Mouse (Mus musculus) kidney, embryonic 16.5 days (tissue): ENCODE measurements at regions not wholly inside any gene's neighbourhood (a gene's known extent, or its start where the extent isn't known, plus 50 kb on each side); places are given as distances from the start of the nearest gene placed in this dataset.

Source experiments
- ATAC-seq: fragments of 200-750 bp; cut with Nextera tagmentation; 2 replicates; pipeline ENCODE4 v1.8.0; 2017; ENCODE audit warnings: moderate TSS enrichment; ENCODE audit not compliant: low FRiP score, low TSS enrichment
- H3K27ac ChIP-seq: fragments of 300-500 bp; sonication (generic); 2 replicates; pipeline ENCODE4 v1.5.1; 2014; ENCODE audit warnings: low read length
- H3K27me3 ChIP-seq: fragments of 300-500 bp; sonication (generic); 2 replicates; pipeline ENCODE4 v1.6.1; 2014; ENCODE audit warnings: low read length, control low read depth, mixed read lengths; ENCODE audit not compliant: insufficient read depth
- H3K36me3 ChIP-seq: fragments of 300-500 bp; sonication (generic); 2 replicates; pipeline ENCODE4 v1.6.1; 2014; ENCODE audit warnings: low read length, control low read depth, mixed read lengths; ENCODE audit not compliant: insufficient read depth
- H3K4me1 ChIP-seq: fragments of 300-500 bp; sonication (generic); 2 replicates; pipeline ENCODE4 v1.6.1; 2014; ENCODE audit warnings: low read length, control low read depth, mixed read lengths; ENCODE audit not compliant: insufficient read depth
- H3K4me2 ChIP-seq: fragments of 300-500 bp; sonication (generic); replicated peaks from 2 replicates; pipeline ENCODE4 v1.6.1; 2014; ENCODE audit warnings: low read depth, low read length
- H3K4me3 ChIP-seq: fragments of 300-500 bp; sonication (generic); 2 replicates; pipeline ENCODE4 v1.5.1; 2014; ENCODE audit warnings: mild to moderate bottlenecking, low read length
- H3K9ac ChIP-seq: fragments of 300-500 bp; sonication (generic); replicated peaks from 2 replicates; pipeline ENCODE4 v1.6.1; 2014; ENCODE audit warnings: low read length
- H3K9me3 ChIP-seq: fragments of 300-500 bp; sonication (generic); 2 replicates; pipeline ENCODE4 v1.6.1; 2016; ENCODE audit warnings: low read length, control low read depth
- WGBS: fragments of 180-500 bp; shearing (Covaris S2); extraction: QIAGEN DNeasy Blood & Tissue Kit; methylation state at CpG from one replicate; pipeline ENCODE4 v1.1.7; 2014; 5-methylcytosine and 5-hydroxymethylcytosine counted together

- Histone ChIP-seq H3K36me3 (no peaks in the 10 kb centered on the region), H3K27me3 (no peaks in the 10 kb centered on the region), H3K9me3 (peaks cover 3% of the 10 kb centered on the region; the same call in 1 of the 2 replicates), H3K9ac (no peak overlapping the region), H3K4me2 (no peak overlapping the region), H3K4me1 (peaks cover 7% of the 10 kb centered on the region; the same call in 1 of the 2 replicates), H3K27ac (peak overlapping the region; percentile 20; the same call in 1 of the 2 replicates), H3K4me3 (no peak overlapping the region)
- WGBS: 33% methylated on average over 7 of the region's 7 CpGs
- peak; percentile 75; the same call in 1 of the 2 replicates for ATAC-seq
Observed at GRCm38 (mm10) chr3:38094370-38094979, 370.2 kb upstream of the Gm5148 start.

- Histone ChIP-seq H3K27me3 (no peaks in the 10 kb centered on the region), H3K4me1 (no peaks in the 10 kb centered on the region), H3K9me3 (no peaks in the 10 kb centered on the region), H3K36me3 (no peaks in the 10 kb centered on the region), H3K27ac (no peak overlapping the region), H3K9ac (no peak overlapping the region), H3K4me2 (no peak overlapping the region), H3K4me3 (no peak overlapping the region)
- no peak for ATAC-seq
- 33% methylated on average over 6 of the region's 6 CpGs for WGBS
Observed at GRCm38 (mm10) chr3:38084548-38084947, 360.3 kb upstream of the Gm5148 start.

GRCm38 (mm10) chr3:38082386-38082785, 358.1 kb upstream of the Gm5148 start:
- no peaks in the 10 kb centered on the region for H3K4me1 ChIP-seq
- WGBS: 88% methylated on average over 11 of the region's 11 CpGs
- H3K36me3 ChIP-seq: no peaks in the 10 kb centered on the region
- H3K27me3 ChIP-seq: no peaks in the 10 kb centered on the region
- no peak overlapping the region for H3K4me3 ChIP-seq
- no peak overlapping the region for H3K27ac ChIP-seq
- H3K4me2 ChIP-seq: no peak overlapping the region
- no peak for ATAC-seq
- no peaks in the 10 kb centered on the region for H3K9me3 ChIP-seq
- H3K9ac ChIP-seq: no peak overlapping the region

GRCm38 (mm10) chr3:38076835-38077234, 352.5 kb upstream of the Gm5148 start:
- 82% methylated on average over 1 of the region's 1 CpGs for WGBS
- no peak overlapping the region for H3K4me2 ChIP-seq
- no peaks in the 10 kb centered on the region for H3K4me1 ChIP-seq
- no peaks in the 10 kb centered on the region for H3K9me3 ChIP-seq
- no peak overlapping the region for H3K4me3 ChIP-seq
- no peaks in the 10 kb centered on the region for H3K36me3 ChIP-seq
- no peak for ATAC-seq
- no peak overlapping the region for H3K9ac ChIP-seq
- H3K27ac ChIP-seq: no peak overlapping the region
- no peaks in the 10 kb centered on the region for H3K27me3 ChIP-seq

GRCm38 (mm10) chr3:38073946-38074345, 349.7 kb upstream of the Gm5148 start:
- no peaks in the 10 kb centered on the region for H3K4me1 ChIP-seq
- WGBS: 72% methylated on average over 4 of the region's 4 CpGs
- no peaks in the 10 kb centered on the region for H3K27me3 ChIP-seq
- no peak overlapping the region for H3K9ac ChIP-seq
- H3K27ac ChIP-seq: no peak overlapping the region
- ATAC-seq: no peak
- H3K4me2 ChIP-seq: no peak overlapping the region
- no peaks in the 10 kb centered on the region for H3K36me3 ChIP-seq
- no peak overlapping the region for H3K4me3 ChIP-seq
- H3K9me3 ChIP-seq: no peaks in the 10 kb centered on the region

GRCm38 (mm10) chr3:38055627-38056026, 331.3 kb upstream of the Gm5148 start:
- Histone ChIP-seq H3K4me3 (no peak overlapping the region), H3K27me3 (no peaks in the 10 kb centered on the region), H3K9me3 (no peaks in the 10 kb centered on the region), H3K4me1 (peaks cover 13% of the 10 kb centered on the region; the same call in 1 of the 2 replicates), H3K36me3 (no peaks in the 10 kb centered on the region), H3K9ac (no peak overlapping the region), H3K27ac (no peak overlapping the region), H3K4me2 (no peak overlapping the region)
- ATAC-seq: no peak
- 40% methylated on average over 9 of the region's 9 CpGs for WGBS

GRCm38 (mm10) chr3:38052941-38053340, 328.7 kb upstream of the Gm5148 start:
- Histone ChIP-seq H3K9me3 (no peaks in the 10 kb centered on the region), H3K4me3 (no peak overlapping the region), H3K27me3 (no peaks in the 10 kb centered on the region), H3K36me3 (no peaks in the 10 kb centered on the region), H3K27ac (no peak overlapping the region), H3K9ac (no peak overlapping the region), H3K4me1 (peaks cover 33% of the 10 kb centered on the region), H3K4me2 (no peak overlapping the region)
- WGBS: 91% methylated on average over 7 of the region's 7 CpGs
- no peak for ATAC-seq

GRCm38 (mm10) chr3:38051748-38052147, 327.5 kb upstream of the Gm5148 start:
- Histone ChIP-seq H3K27ac (no peak overlapping the region), H3K4me3 (no peak overlapping the region), H3K9ac (no peak overlapping the region), H3K36me3 (no peaks in the 10 kb centered on the region), H3K4me2 (no peak overlapping the region), H3K9me3 (no peaks in the 10 kb centered on the region), H3K4me1 (peaks cover 33% of the 10 kb centered on the region), H3K27me3 (no peaks in the 10 kb centered on the region)
- WGBS: 86% methylated on average over 11 of the region's 11 CpGs
- no peak for ATAC-seq

- Histone ChIP-seq H3K9ac (no peak overlapping the region), H3K4me1 (peaks cover 37% of the 10 kb centered on the region), H3K27me3 (no peaks in the 10 kb centered on the region), H3K9me3 (no peaks in the 10 kb centered on the region), H3K27ac (peak overlapping the region; percentile 63; the same call in 1 of the 2 replicates), H3K4me3 (no peak overlapping the region), H3K4me2 (peak overlapping the region; percentile 37; the same call in 1 of the 2 replicates), H3K36me3 (no peaks in the 10 kb centered on the region)
- peak; percentile 88 for ATAC-seq
- 29% methylated on average over 9 of the region's 9 CpGs for WGBS
Observed at GRCm38 (mm10) chr3:38050856-38051255, 326.6 kb upstream of the Gm5148 start.

- H3K27ac ChIP-seq: peak overlapping the region; percentile 50; the same call in 1 of the 2 replicates
- no peak overlapping the region for H3K4me3 ChIP-seq
- 33% methylated on average over 1 of the region's 1 CpGs for WGBS
- no peak overlapping the region for H3K4me2 ChIP-seq
- peaks cover 36% of the 10 kb centered on the region for H3K4me1 ChIP-seq
- H3K9ac ChIP-seq: no peak overlapping the region
- no peaks in the 10 kb centered on the region for H3K27me3 ChIP-seq
- ATAC-seq: peak; percentile 52; the same call in 1 of the 2 replicates
- H3K36me3 ChIP-seq: no peaks in the 10 kb centered on the region
- no peaks in the 10 kb centered on the region for H3K9me3 ChIP-seq
Observed at GRCm38 (mm10) chr3:38050366-38050765, 326.1 kb upstream of the Gm5148 start.
